Mouse (Mus musculus) midbrain, embryonic 16.5 days (tissue): ENCODE data around the gene Ptgfr. TPM values are rescaled to one million over a fixed set of nuclear protein-coding genes. Genes with fewer than 3 reads are reported as not detected.

ENCODE experiments used
- ATAC-seq: fragments of 200-750 bp; cut with Nextera tagmentation; 2 replicates; pipeline ENCODE4 v1.8.0; 2017; ENCODE audit warnings: moderate TSS enrichment
- H3K27ac ChIP-seq: fragments of 300-500 bp; sonication (generic); 2 replicates; pipeline ENCODE4 v1.5.1; 2014; ENCODE audit warnings: mild to moderate bottlenecking, low read length, mixed read lengths
- H3K27me3 ChIP-seq: fragments of 300-500 bp; sonication (generic); 2 replicates; pipeline ENCODE4 v1.6.1; 2014; ENCODE audit warnings: low read depth, low read length, mixed read lengths; ENCODE audit not compliant: control insufficient read depth, insufficient read depth
- H3K36me3 ChIP-seq: fragments of 300-500 bp; sonication (generic); 2 replicates; pipeline ENCODE4 v1.6.1; 2014; ENCODE audit warnings: mild to moderate bottlenecking, low read length, moderate library complexity, mixed read lengths; ENCODE audit not compliant: control insufficient read depth, insufficient read depth
- H3K4me1 ChIP-seq: fragments of 300-500 bp; sonication (generic); 2 replicates; pipeline ENCODE4 v1.6.1; 2014; ENCODE audit warnings: mild to moderate bottlenecking, low read length, mixed read lengths; ENCODE audit not compliant: control insufficient read depth, insufficient read depth
- H3K4me2 ChIP-seq: fragments of 300-500 bp; sonication (generic); 2 replicates; pipeline ENCODE4 v1.6.1; 2014; ENCODE audit warnings: mild to moderate bottlenecking, low read length, mixed read lengths
- H3K4me3 ChIP-seq: fragments of 300-500 bp; sonication (generic); 2 replicates; pipeline ENCODE4 v1.5.1; 2014; ENCODE audit warnings: low read depth, mild to moderate bottlenecking, low read length, moderate library complexity, mixed read lengths
- H3K9ac ChIP-seq: fragments of 300-500 bp; sonication (generic); 2 replicates; pipeline ENCODE4 v1.6.1; 2014; ENCODE audit warnings: low read depth, low read length, mixed read lengths
- H3K9me3 ChIP-seq: fragments of 300-500 bp; sonication (generic); replicated peaks from 2 replicates; pipeline ENCODE4 v1.6.1; 2014; ENCODE audit warnings: mild to moderate bottlenecking, low read length, mixed read lengths; ENCODE audit not compliant: control insufficient read depth, poor library complexity, severe bottlenecking
- WGBS: fragments of 180-500 bp; shearing (Covaris S2); extraction: QIAGEN DNeasy Blood & Tissue Kit; methylation state at CpG from one replicate; pipeline ENCODE4 v1.1.7; 2014; 5-methylcytosine and 5-hydroxymethylcytosine counted together
- polyA plus RNA-seq: library from polyadenylated mRNA; unstranded; fragments of >200 nt; fragmentation: Nextera tagmentation; extraction: Ambion mirVana; gene quantifications from 2 replicates; pipeline ENCODE4 v1.2.1, GENCODE M21; 2015

Ptgfr gene
- polyA plus RNA-seq, 1 experiment from 2014 or later: 1.0 TPM

GRCm38 (mm10) chr3:151775089-151775488 lies 62.3 kb downstream of the Ptgfr start:
- H3K27ac ChIP-seq: no peak overlapping the region
- 84% methylated on average over 4 of the region's 4 CpGs for WGBS

GRCm38 (mm10) chr3:151771074-151771473 lies 66.4 kb downstream of the Ptgfr start:
- H3K9ac ChIP-seq: no peak overlapping the region
- no peaks in the 10 kb centered on the region for H3K9me3 ChIP-seq
- no peaks in the 10 kb centered on the region for H3K36me3 ChIP-seq
- no peak for ATAC-seq
- no peaks in the 10 kb centered on the region for H3K27me3 ChIP-seq
- H3K27ac ChIP-seq: no peak overlapping the region
- H3K4me2 ChIP-seq: no peak overlapping the region
- H3K4me3 ChIP-seq: no peak overlapping the region
- WGBS: 72% methylated on average over 3 of the region's 3 CpGs
- H3K4me1 ChIP-seq: no peaks in the 10 kb centered on the region

More at GRCm38 (mm10) chr3:151775089-151775488, 62.3 kb downstream of the Ptgfr start:
- Histone ChIP-seq H3K27me3 (no peaks in the 10 kb centered on the region), H3K9ac (no peak overlapping the region), H3K4me2 (no peak overlapping the region), H3K4me3 (no peak overlapping the region), H3K36me3 (no peaks in the 10 kb centered on the region), H3K4me1 (no peaks in the 10 kb centered on the region), H3K9me3 (no peaks in the 10 kb centered on the region)
- ATAC-seq: no peak

GRCm38 (mm10) chr3:151749737-151750136 lies 87.7 kb downstream of the Ptgfr start, which contains the start of gene Ifi44:
Gene Ifi44, minus strand, starts transcription at chr3:151749960.
- Histone ChIP-seq H3K27me3 (no peaks in the 10 kb centered on the region), H3K9ac (no peak within 1 kb of the TSS), H3K36me3 (no peaks in the 10 kb centered on the region), H3K9me3 (no peaks in the 10 kb centered on the region), H3K4me2 (no peak within 1 kb of the TSS), H3K4me3 (no peak within 1 kb of the TSS), H3K4me1 (no peaks in the 10 kb centered on the region), H3K27ac (no peak within 1 kb of the TSS)
- ATAC-seq: no peak
- WGBS: 79% methylated on average over 7 of the region's 7 CpGs

GRCm38 (mm10) chr3:151748514-151748913 lies 88.9 kb downstream of the Ptgfr start:
- H3K9me3 ChIP-seq: no peaks in the 10 kb centered on the region
- no peaks in the 10 kb centered on the region for H3K27me3 ChIP-seq
- 76% methylated on average over 1 of the region's 1 CpGs for WGBS
- H3K4me1 ChIP-seq: no peaks in the 10 kb centered on the region
- H3K4me2 ChIP-seq: no peak overlapping the region
- no peak overlapping the region for H3K27ac ChIP-seq
- H3K36me3 ChIP-seq: no peaks in the 10 kb centered on the region
- no peak for ATAC-seq
- H3K9ac ChIP-seq: no peak overlapping the region
- no peak overlapping the region for H3K4me3 ChIP-seq

Other genes with a start within 250 kb of the Ptgfr start
- 0.36 and 0.41 TPM in 2 replicates for gene Ifi44, start 87.7 kb downstream of the Ptgfr start, polyA plus RNA-seq
- not detected in 2 replicates for gene Ifi44l, start 74.7 kb downstream of the Ptgfr start, polyA plus RNA-seq